Mouse (Mus musculus): ENCODE measurements around the gene Cpne5. TPM values are rescaled to one million over a fixed set of nuclear protein-coding genes. Genes with fewer than 3 reads are reported as not detected.

Cpne5 gene
- total RNA-seq, 2 experiments from 2014 or later, result 1.0 to 1.6 TPM

DNA sequence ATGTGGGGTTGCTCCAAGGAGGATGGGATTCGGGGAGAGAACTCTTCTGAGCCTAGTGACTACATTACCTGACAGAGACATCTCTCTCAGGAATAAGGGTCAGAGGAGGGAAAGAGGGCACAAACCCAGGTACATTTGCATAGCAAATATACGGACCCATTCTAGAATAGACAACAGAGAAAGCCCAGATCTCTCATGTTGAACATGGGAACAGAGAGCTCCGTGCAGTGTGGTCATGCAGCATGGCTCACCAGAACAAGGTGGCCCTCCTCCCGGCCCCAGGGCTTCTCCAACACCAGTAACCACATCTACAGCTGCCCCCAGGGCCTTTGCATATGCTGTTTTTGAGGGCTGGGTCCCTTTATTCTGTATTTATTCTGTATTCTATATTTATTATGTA is 69.5 kb downstream of the Cpne5 start:
- DNase-seq, result no peak

GRCm38 (mm10) chr17:29167371-29167770 is 70.6 kb downstream of the Cpne5 start:
- DNase-seq, result no peak

- DNase-seq, result no peak
These were observed 71.9 kb downstream of the Cpne5 start for GRCm38 (mm10) chr17:29165967-29166578.

DNA sequence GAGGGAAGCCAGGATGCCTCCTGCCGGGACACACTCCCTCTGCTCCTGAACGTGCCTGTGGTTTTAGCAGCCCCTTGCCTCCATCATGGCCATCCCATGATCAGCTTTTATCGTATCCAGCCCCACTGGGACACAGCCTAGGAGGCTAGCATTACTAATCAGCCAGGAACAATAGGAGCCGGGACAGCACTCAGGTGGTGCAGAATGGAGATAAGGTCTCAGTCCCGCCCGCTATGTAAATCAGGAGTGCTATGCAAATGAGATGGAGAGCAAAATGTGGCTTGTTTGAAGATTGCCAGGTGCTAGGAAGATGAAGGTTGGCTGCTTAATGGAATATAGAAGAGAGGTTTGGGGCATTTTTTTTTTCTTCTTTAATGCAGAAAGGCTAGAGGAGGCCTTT is 72.5 kb downstream of the Cpne5 start:
- no peak for DNase-seq

DNA sequence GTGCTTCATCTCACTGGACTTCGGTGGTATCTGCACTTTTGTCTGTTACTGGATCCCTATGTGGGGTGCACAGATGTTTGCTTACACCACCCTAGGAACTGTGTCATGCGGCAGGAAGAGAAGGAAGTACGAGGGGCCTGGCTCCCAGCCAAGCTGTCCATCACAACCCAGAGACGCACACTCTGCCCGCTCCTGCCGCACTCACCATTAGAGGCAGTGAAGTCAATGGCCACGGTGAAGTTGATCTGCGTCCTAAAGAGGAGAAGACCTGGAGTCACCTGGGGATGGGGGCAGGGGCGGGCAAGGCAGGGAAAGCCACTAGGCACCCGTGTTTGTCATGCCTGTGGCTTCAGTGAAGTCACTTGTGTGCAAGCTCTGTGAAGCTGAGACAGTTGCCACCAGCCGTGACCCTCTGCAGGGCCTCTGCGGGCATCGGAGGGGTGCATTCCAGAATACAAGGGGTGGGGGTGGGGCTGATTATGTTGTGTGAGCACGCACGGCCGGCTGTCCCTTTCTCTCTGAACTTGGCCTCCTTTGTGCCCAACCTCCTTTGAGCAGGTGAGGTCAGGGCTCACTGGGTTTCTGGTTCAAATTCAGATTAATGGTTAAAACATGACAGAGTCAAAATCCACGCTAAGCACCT is 73.4 kb downstream of the Cpne5 start:
- DNase-seq, result peak; percentile 41

GRCm38 (mm10) chr17:29162334-29162733 is 75.6 kb downstream of the Cpne5 start:
- DNase-seq, result no peak

GRCm38 (mm10) chr17:29159743-29160455 is 78.1 kb downstream of the Cpne5 start:
- DNase-seq, result no peak

DNA sequence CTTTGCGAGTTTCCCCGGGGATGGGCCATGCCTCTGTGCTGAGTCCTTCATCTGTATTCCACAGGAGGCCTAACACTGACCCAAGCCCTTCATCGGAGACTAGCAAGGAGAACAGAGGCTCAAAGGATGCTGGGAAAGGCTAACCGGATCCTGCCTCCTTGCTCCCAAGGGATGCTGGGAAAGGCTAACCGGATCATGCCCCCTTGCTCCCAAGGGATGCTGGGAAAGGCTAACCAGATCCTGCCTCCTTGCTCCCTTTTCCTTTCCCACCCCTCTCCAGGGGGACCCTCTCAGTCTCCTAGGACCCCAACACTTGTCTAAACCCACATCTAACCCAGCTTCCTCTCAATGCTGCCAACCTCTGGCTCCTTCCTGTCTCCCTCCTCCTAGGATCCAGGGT is 78.6 kb downstream of the Cpne5 start:
- DNase-seq, result no peak

- DNase-seq, result no peak
These were observed 79.1 kb downstream of the Cpne5 start for GRCm38 (mm10) chr17:29158899-29159298.

- peak; percentile 77 for DNase-seq
These were observed 81.1 kb downstream of the Cpne5 start for GRCm38 (mm10) chr17:29156866-29157265.

DNA sequence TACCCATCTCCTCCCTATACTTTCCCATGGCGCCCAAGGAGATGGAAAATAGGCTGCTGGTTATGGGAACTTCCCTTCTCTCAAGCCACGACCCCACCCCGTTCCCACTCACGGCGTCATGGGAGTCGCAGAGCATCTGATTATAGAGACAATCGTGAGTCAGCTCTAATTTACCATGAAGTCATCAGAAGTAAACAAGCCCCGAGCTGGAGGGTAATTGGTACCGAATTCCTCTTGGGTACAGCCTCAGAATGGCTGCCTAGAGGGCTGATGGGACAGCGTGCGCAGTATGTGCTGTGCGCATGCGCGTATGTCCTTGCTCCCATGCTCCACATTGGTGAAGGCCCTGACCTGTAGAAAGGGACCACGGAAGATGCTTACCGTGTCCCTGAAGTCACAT is 81.6 kb downstream of the Cpne5 start:
- DNase-seq, result no peak

- DNase-seq, result no peak
These were observed 82.4 kb downstream of the Cpne5 start for GRCm38 (mm10) chr17:29155355-29156135.

- no peak for DNase-seq
These were observed 83.7 kb downstream of the Cpne5 start for GRCm38 (mm10) chr17:29154247-29154646.

- DNase-seq, result no peak
These were observed 85.4 kb downstream of the Cpne5 start for GRCm38 (mm10) chr17:29152547-29152946.

- no peak for DNase-seq
These were observed 88.2 kb downstream of the Cpne5 start for GRCm38 (mm10) chr17:29149766-29150165.

- DNase-seq, result no peak
These were observed 90.2 kb downstream of the Cpne5 start for GRCm38 (mm10) chr17:29147773-29148172.

DNA sequence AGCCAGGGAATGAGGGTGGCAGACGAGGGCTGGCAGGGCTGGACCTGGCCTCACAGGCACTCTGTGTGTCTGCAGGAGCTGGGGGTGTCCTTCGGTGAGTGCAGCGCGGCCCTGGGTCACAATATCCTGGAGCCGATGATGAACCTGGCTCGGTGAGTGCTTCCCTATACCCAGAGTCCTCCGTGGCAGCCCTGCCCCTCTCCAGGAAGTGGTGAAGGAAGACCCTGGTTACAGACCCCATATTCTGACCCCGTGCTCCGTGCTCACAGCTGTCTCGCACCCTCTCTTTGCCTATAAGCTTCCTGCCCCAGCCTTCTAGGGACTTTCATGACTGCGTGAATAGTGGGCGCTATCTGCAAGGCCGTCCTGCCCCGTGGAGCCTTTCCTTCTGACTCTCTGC is 90.7 kb downstream of the Cpne5 start:
- DNase-seq, result no peak

GRCm38 (mm10) chr17:29145101-29145500 is 92.9 kb downstream of the Cpne5 start:
- DNase-seq, result no peak

GRCm38 (mm10) chr17:29143266-29143665 is 94.7 kb downstream of the Cpne5 start:
- DNase-seq, result no peak

DNA sequence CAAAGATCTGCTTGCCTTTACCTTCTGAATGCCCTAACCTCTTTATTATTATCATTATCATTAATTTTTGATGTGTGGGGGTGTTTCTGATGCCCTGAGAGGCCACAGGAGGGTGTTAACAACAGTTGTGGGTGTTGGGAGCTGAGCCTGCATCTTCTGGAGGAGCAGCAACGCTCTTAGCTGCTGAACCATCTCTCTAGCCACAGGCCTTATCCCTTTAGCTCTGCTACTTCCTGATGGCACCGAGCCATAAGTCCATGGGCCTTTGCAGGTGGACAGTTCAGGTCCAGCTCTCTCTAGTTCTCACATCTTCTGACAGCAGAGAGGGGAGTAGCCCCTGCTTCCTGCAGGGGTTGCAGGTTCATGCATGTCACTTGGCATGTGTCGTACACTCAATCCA is 96.4 kb downstream of the Cpne5 start:
- DNase-seq, result no peak

DNA sequence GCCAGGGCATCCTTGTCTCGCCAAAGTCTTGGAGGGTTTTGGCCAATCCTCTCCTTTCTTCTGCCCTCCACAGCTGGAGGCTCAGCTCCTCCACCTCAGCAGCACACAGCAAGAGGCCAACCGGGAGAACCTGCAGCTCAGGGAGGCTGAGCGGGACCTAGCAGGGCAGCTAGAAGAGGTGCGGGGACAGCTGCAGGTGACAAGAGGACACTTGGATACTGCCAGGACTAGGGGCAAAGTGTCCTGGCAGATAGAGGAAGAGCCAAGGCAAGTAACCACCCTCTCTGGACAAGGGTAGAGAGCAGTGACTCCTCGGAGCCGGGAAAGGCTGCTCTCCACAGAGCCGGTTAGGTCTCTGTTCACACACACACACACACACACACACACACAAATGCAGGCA is 100.1 kb downstream of the Cpne5 start:
- no peak for DNase-seq

GRCm38 (mm10) chr17:29136236-29136635 is 101.7 kb downstream of the Cpne5 start:
- DNase-seq, result peak; percentile 85

DNA sequence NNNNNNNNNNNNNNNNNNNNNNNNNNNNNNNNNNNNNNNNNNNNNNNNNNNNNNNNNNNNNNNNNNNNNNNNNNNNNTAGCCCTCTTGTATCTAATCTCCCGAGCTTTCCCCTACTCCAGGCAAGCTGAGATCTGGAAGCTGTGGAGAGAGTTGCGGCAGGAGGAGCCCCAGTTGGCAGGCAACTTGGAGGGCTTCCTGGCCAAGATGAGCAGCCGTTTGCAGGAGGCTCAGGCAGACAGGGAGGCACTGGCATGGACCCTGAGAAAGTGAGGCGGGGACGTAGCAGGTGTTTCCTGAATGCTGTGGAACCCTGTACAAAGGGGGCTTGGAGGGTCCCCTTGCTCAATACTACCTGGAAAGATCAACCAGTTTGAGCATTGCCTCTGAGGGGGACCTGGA is 102.9 kb downstream of the Cpne5 start:
- DNase-seq, result no peak

Data from adrenal gland, postnatal 10 days (tissue).